Mouse (Mus musculus) lung, adult 2 months (tissue): ENCODE results near the gene Sipa1l1.

ENCODE experiments used
- CTCF ChIP-seq: fragments of 200-500 bp; IDR thresholded peaks from 2 replicates; pipeline ENCODE4 v1.5.1; 2011; ENCODE audit warnings: mild to moderate bottlenecking, low read length, control low read depth; ENCODE audit not compliant: insufficient read depth
- POLR2A ChIP-seq: fragments of 200-500 bp; IDR thresholded peaks from 2 replicates; pipeline ENCODE4 v1.6.1; 2011; ENCODE audit warnings: low read depth, mild to moderate bottlenecking, control low read depth, low read length, borderline replicate concordance; ENCODE audit errors: extremely low read depth

- TF ChIP-seq POLR2A = no peak
- TF ChIP-seq CTCF = no peak
These were observed 165.4 kb downstream of the Sipa1l1 start for GRCm38 (mm10) chr12:82334550-82334949.
